ENCODE assay signal across 7 mouse cellular contexts in the genomic region with DNA sequence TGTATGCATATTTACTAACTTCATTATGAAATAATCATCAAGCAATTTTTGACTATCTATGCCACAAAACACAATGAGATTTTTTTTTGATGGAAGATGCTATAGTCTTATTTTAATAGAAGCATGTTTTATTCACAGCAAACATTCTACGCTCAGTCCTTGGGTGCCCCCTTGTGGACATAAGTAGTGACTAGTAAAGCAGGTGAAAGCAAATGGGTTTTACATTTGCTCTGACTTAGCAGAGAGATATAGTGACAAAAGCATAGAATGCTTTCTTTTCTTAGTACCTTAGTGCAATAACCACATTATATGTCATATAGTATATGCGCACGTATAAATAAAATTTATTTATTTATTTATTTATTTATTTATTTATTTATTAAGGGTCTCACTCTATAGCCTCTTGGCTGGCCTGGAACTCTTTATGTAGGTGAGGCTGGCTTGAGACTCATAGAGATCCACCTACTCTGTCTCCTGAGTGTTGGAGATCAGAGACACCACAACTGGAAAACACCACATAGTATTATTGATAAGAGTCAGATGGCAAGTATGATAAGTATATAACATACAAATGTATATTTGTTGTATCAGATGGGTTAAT.
A peak's percentile ranks its signal among the peaks of the same experiment; 100 is the strongest.
DNase-seq lines count a peak whose midpoint lies in the region; ATAC-seq and TF ChIP-seq lines count a peak whose summit lies in the region.

No protein-coding gene starts in this region.

- no peak overlapping the region for H3K27ac ChIP-seq in forebrain, embryonic 13.5 days
- H3K27ac ChIP-seq in hindbrain, postnatal 0 days = no peak overlapping the region

- peak; percentile 65; the same call in 1 of the 2 replicates for TF ChIP-seq CTCF in brain, embryonic 14.5 days (IDR thresholded peaks at IDR 0.05; ENCODE audit: borderline replicate concordance, extremely low read depth, insufficient read depth, insufficient read length)
- TF ChIP-seq CTCF in hindbrain, postnatal 0 days (IDR thresholded peaks at IDR 0.05; ENCODE audit: low read depth) = peak; percentile 91

- H3K9ac ChIP-seq in forebrain, embryonic 13.5 days = no peak overlapping the region
- H3K9ac ChIP-seq in hindbrain, postnatal 0 days (replicated peaks; ENCODE audit: low read length) = no peak overlapping the region

- DNase-seq in MN1 (ENCODE audit: low spot score) = peak; percentile 10
- peak; percentile 91 for DNase-seq in brain, embryonic 14.5 days (ENCODE audit: low read depth)
- peak; percentile 93 for DNase-seq in hindbrain, postnatal 0 days (ENCODE audit: low spot score)
- DNase-seq in layer of hippocampus, postnatal 25 days (ENCODE audit: extremely low spot score in 1 of 2, low spot score in 1 of 2) = peak; percentile 42 to 85
- DNase-seq in right cerebral cortex, postnatal 36 days (ENCODE audit: low spot score in 2 of 2) = peak; percentile 51 to 63

- ATAC-seq in forebrain, embryonic 13.5 days = peak; percentile 71
- ATAC-seq in hindbrain, postnatal 0 days = peak; percentile 71
- ATAC-seq in megakaryocyte progenitor cell, adult 5-6 weeks (replicated peaks; ENCODE audit: poor library complexity) = peak; percentile 88

- no peaks in the 10 kb centered on the region for H3K9me3 ChIP-seq in forebrain, embryonic 13.5 days (replicated peaks)
- no peaks in the 10 kb centered on the region for H3K9me3 ChIP-seq in hindbrain, postnatal 0 days (ENCODE audit: low read length)

- H3K27me3 ChIP-seq in forebrain, embryonic 13.5 days = no peaks in the 10 kb centered on the region
- no peaks in the 10 kb centered on the region for H3K27me3 ChIP-seq in hindbrain, postnatal 0 days (ENCODE audit: insufficient read depth, low read length)

- H3K36me3 ChIP-seq in forebrain, embryonic 13.5 days (ENCODE audit: poor library complexity, severe bottlenecking) = no peaks in the 10 kb centered on the region
- no peaks in the 10 kb centered on the region for H3K36me3 ChIP-seq in hindbrain, postnatal 0 days (ENCODE audit: insufficient read depth, low read length)

- no peak overlapping the region for H3K4me2 ChIP-seq in forebrain, embryonic 13.5 days
- H3K4me2 ChIP-seq in hindbrain, postnatal 0 days (ENCODE audit: low read depth, low read length) = no peak overlapping the region

- no peak overlapping the region for H3K4me3 ChIP-seq in forebrain, embryonic 13.5 days
- no peak overlapping the region for H3K4me3 ChIP-seq in hindbrain, postnatal 0 days (ENCODE audit: low read length)

- 23% methylated on average over 3 of the region's 3 CpGs for WGBS in forebrain, embryonic 13.5 days
- WGBS in hindbrain, postnatal 0 days = 19% methylated on average over 3 of the region's 3 CpGs

- no peak for TF ChIP-seq POLR2A in brain, embryonic 14.5 days (IDR thresholded peaks at IDR 0.05; ENCODE audit: borderline replicate concordance, extremely low read depth, insufficient read depth, insufficient read length, poor library complexity, severe bottlenecking)

- H3K4me1 ChIP-seq in forebrain, embryonic 13.5 days = no peaks in the 10 kb centered on the region
- H3K4me1 ChIP-seq in hindbrain, postnatal 0 days (ENCODE audit: insufficient read depth, low read length) = no peaks in the 10 kb centered on the region

Comparison
In these comparisons a context has a peak if more than half of its experiments do, and no peak if none do; other contexts are left out.
1. DNase-seq: peak in every context shown above with its lines; median percentile 93 in hindbrain, postnatal 0 days; 91 in brain, embryonic 14.5 days; 64 in layer of hippocampus, postnatal 25 days; 57 in right cerebral cortex, postnatal 36 days; 10 in MN1.